Mouse (Mus musculus) retina, postnatal 7 days (tissue): ENCODE measurements around the gene Klrc3.
"Not testable (repeated sequence)": the region's sequence is repeated elsewhere in the genome, so short reads cannot be mapped to it uniquely, and the experiment has no call there.

Source experiments
- DNase-seq: peaks from one replicate; pipeline ENCODE4 v3.0.0-alpha.2; 2012; ENCODE audit warnings: low read depth, low spot score

The Klrc3 gene

GRCm38 (mm10) chr6:129643237-129643636 lies at the start of gene Klrc3:
Klrc3 (minus strand) TSS chr6:129643337.
- DNase-seq, result not testable (repeated sequence)

DNA sequence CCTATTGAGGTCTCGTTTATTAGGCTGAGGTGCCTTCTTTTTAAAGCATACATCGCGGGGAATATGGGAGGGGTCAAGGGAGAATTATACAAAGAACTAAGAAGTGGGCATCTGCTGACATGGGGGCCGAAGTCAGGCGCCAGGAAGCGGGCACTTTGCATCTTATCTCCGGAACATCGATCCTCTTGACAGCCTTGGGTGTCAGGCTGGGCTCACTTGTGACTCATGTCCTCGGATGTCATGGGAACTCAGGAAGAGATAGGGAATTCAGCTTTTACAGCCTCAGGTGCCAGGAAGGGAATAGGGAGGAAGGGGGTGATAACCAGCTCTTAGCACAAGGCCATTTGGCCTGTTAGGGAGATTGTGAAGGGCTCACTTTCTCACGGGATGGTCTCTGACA lies 48.3 kb upstream of the Klrc3 start:
- DNase-seq, result not testable (repeated sequence)

- DNase-seq, result no peak
These were observed 37.2 kb upstream of the Klrc3 start for GRCm38 (mm10) chr6:129680379-129680778.

DNA sequence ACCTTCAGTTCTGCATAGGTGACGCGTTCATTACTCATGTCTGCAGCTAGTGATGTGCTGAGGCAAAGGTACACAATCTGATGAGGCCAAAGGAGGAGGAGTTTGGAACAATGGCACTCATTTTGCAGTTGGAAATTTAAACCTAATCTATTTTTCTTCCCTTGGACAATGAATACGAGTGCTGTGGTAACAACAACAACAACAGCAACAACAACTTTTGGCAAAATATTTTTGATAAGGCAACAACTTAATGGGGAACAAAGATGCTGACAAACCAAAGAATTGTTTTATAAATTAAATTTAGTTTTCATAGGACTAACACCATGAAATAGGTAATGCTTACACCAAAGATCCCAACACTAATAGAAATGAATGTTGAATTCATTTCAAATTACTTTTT lies 35.7 kb upstream of the Klrc3 start, which contains the start of gene Klrc1:
Gene Klrc1, minus strand, starts transcription at position 101 of the 400 bp plus-strand sequence.
- DNase-seq, result no peak

GRCm38 (mm10) chr6:129661301-129661700 lies 18.2 kb upstream of the Klrc3 start:
- DNase-seq, result not testable (repeated sequence)

GRCm38 (mm10) chr6:129660589-129660988 lies 17.5 kb upstream of the Klrc3 start, which contains the start of gene Klrc2:
Klrc2 (minus strand) TSS chr6:129660689.
- not testable (repeated sequence) for DNase-seq

DNA sequence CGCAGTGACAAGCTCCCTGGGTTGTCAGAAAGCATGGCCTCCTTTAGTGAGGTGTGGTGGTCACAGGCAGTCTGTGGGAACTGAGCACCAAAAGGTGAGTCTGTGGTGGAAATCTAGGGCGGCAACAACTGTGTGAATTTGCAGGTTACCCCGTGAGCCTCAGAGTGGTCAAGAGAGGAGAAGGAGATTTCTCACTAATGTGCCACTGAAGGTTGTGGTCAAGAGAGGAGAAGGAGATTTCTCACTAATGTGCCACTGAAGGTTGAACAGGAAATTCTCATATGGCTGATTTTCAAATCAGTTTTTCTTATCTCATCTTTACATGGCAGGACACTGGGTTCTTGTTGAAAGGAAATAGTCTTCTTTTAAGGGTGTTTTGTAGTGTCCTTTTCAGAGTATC lies 917 bp upstream of the Klrc3 start:
- not testable (repeated sequence) for DNase-seq

DNA sequence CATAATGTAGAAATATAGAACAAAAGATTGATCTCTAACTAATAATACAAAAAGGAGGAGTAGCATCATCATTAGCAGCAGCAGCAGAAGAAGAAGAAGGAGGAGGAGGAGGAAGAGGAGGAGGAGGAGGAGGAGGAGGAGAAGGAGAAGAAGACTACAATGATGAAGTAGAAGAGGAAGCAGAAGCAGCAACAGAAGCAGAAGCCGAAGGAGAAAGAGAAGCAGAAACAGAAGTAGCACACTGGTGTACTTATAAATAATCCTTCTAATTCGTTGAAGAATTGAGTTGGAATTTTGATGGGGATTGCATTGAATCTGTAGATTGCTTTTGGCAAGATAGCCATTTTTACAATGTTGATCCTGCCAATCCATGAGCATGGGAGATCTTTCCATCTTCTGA lies 12.1 kb downstream of the Klrc3 start:
- DNase-seq, result not testable (repeated sequence)

DNA sequence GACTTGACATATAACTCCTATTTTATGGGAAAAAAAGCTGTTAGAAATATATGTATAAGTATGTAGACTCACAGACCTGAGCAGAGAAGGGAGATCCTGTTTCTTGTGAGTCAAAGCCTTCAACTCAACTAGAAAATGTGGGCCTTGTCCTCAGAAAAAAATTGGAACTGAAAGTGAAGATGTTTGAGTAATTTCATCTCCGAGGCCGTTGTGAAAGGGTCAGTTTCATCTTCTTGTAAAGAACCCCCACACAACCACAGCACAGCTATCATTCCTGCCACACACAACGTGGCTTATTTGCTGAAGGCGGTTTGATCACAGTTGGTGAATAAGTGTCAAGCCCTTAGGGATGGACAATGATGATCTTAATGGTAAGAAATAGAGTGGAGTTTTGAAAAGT lies 19.4 kb downstream of the Klrc3 start, which contains the start of gene Klrk1:
Gene Klrk1, minus strand, starts transcription at position 130 of the 400 bp plus-strand sequence.
- DNase-seq, result no peak

DNA sequence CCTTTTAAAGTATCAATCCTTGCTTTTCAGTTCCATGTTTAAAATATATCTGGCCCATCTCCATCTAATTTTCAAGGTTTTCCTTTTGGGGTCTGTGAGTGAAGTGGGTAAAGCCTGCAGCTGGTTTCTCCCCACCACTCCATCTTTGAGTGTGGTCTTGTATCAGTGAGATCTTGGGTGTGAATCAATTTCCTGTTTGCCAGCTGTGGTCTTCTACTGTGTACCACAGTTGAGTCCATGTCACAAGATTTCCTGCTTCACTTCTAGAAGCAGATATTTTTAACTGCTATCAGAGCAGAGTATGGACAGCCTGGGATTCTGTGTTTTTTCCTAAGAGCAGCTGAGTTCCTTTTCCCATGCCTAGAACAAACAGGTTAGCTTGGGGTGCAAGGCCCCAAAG lies 34.8 kb downstream of the Klrc3 start:
- DNase-seq, result no peak

DNA sequence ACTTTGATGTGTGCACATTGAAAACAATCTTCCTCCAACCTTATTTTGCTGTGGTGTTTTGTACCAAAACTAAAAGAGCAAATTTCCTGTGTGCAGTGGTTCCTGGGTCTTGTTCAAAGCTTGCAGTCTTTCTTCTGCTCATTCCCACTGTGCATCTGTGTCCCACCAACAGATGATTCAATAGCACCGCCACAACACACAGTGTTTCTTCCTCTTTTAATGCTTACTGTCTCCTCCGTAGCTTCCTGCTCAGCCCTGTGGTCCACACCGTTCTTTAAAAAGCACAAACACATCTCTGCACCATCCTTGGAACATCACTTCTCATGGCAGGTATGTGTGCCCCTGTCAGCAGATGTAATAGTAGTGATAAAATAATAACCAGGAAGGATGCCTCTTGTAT lies 51.6 kb downstream of the Klrc3 start, which contains the start of gene Klrd1:
Gene Klrd1, plus strand, starts transcription at position 275 of the 400 bp plus-strand sequence.
- no peak for DNase-seq
